Mouse (Mus musculus) forebrain, embryonic 14.5 days (tissue): ENCODE measurements around the gene Arhgef25. TPM values are rescaled to one million over a fixed set of nuclear protein-coding genes. Genes with fewer than 3 reads are reported as not detected.
"Not testable (repeated sequence)": the region's sequence is repeated elsewhere in the genome, so short reads cannot be mapped to it uniquely, and the experiment has no call there.

ENCODE experiments used
- ATAC-seq: fragments of 200-750 bp; cut with Nextera tagmentation; 2 replicates; pipeline ENCODE4 v1.8.0; 2017; ENCODE audit warnings: mild to moderate bottlenecking, moderate library complexity
- DNase-seq: peaks from one replicate; pipeline ENCODE4 v3.0.0-alpha.2; 2015; ENCODE audit warnings: low spot score
- H3K27ac ChIP-seq: fragments of 300-500 bp; sonication (generic); 2 replicates; pipeline ENCODE4 v1.5.1; 2014; ENCODE audit warnings: low read depth, mild to moderate bottlenecking, control low read depth, low read length, moderate library complexity
- H3K27me3 ChIP-seq: fragments of 300-500 bp; sonication (generic); replicated peaks from 2 replicates; pipeline ENCODE4 v1.6.1; 2014; ENCODE audit warnings: low read length, control low read depth, mixed read lengths; ENCODE audit not compliant: control insufficient read depth, insufficient read depth
- H3K36me3 ChIP-seq: fragments of 300-500 bp; sonication (generic); 2 replicates; pipeline ENCODE4 v1.6.1; 2014; ENCODE audit warnings: low read length, control low read depth; ENCODE audit not compliant: control insufficient read depth, insufficient read depth
- H3K4me1 ChIP-seq: fragments of 300-500 bp; sonication (generic); 2 replicates; pipeline ENCODE4 v1.6.1; 2014; ENCODE audit warnings: antibody characterized with exemption, low read length, control low read depth; ENCODE audit not compliant: control insufficient read depth, insufficient read depth
- H3K4me2 ChIP-seq: fragments of 300-500 bp; sonication (generic); 2 replicates; pipeline ENCODE4 v1.6.1; 2014; ENCODE audit warnings: mild to moderate bottlenecking, control low read depth, low read length
- H3K4me3 ChIP-seq: fragments of 300-500 bp; sonication (generic); 2 replicates; pipeline ENCODE4 v1.5.1; 2014; ENCODE audit warnings: low read depth, low read length, control low read depth
- H3K9ac ChIP-seq: fragments of 300-500 bp; sonication (generic); 2 replicates; pipeline ENCODE4 v1.6.1; 2014; ENCODE audit warnings: mild to moderate bottlenecking, low read length, control low read depth, moderate library complexity
- H3K9me3 ChIP-seq: fragments of 300-500 bp; sonication (generic); replicated peaks from 2 replicates; pipeline ENCODE4 v1.6.1; 2016; ENCODE audit warnings: low read length, control low read depth, mixed read lengths; ENCODE audit not compliant: control insufficient read depth
- WGBS: fragments of 180-500 bp; shearing (Covaris S2); extraction: QIAGEN DNeasy Blood & Tissue Kit; methylation state at CpG from one replicate; pipeline ENCODE4 v1.1.7; 2014; 5-methylcytosine and 5-hydroxymethylcytosine counted together
- polyA plus RNA-seq: library from polyadenylated mRNA; unstranded; fragments of >200 nt; fragmentation: Nextera tagmentation; extraction: Ambion mirVana; gene quantifications from 2 replicates; pipeline ENCODE4 v1.2.1, GENCODE M21; 2014

Arhgef25 gene
- polyA plus RNA-seq, 1 experiment from 2014 or later = 21.4 TPM

- H3K4me2 ChIP-seq = no peak overlapping the region
These were observed 8.6 kb upstream of the Arhgef25 start for GRCm38 (mm10) chr10:127198492-127198891.

GRCm38 (mm10) chr10:127197505-127198110, 7.7 kb upstream of the Arhgef25 start:
- peak overlapping the region; percentile 21; the same call in 1 of the 2 replicates for H3K27ac ChIP-seq
- peaks cover 50% of the 10 kb centered on the region for H3K36me3 ChIP-seq
- H3K4me1 ChIP-seq = peaks cover 13% of the 10 kb centered on the region
- no peak overlapping the region for H3K4me2 ChIP-seq
- H3K27me3 ChIP-seq = no peaks in the 10 kb centered on the region
- WGBS = 89% methylated on average over 11 of the region's 11 CpGs
- no peak for ATAC-seq
- no peak for DNase-seq
- H3K4me3 ChIP-seq = no peak overlapping the region
- no peaks in the 10 kb centered on the region for H3K9me3 ChIP-seq
- no peak overlapping the region for H3K9ac ChIP-seq

More at GRCm38 (mm10) chr10:127198492-127198891, 8.6 kb upstream of the Arhgef25 start:
- no peak overlapping the region for H3K4me3 ChIP-seq
- 68% methylated on average over 2 of the region's 2 CpGs for WGBS
- no peaks in the 10 kb centered on the region for H3K9me3 ChIP-seq
- no peak overlapping the region for H3K9ac ChIP-seq
- no peak overlapping the region for H3K27ac ChIP-seq
- H3K36me3 ChIP-seq = peaks cover 50% of the 10 kb centered on the region
- no peaks in the 10 kb centered on the region for H3K27me3 ChIP-seq
- H3K4me1 ChIP-seq = peaks cover 13% of the 10 kb centered on the region
- ATAC-seq = no peak
- DNase-seq = no peak

- peak overlapping the region; percentile 21; the same call in 1 of the 2 replicates for H3K27ac ChIP-seq
- WGBS = 87% methylated on average over 8 of the region's 8 CpGs
These were observed 7.2 kb upstream of the Arhgef25 start for GRCm38 (mm10) chr10:127197104-127197503.

GRCm38 (mm10) chr10:127196392-127196791, 6.5 kb upstream of the Arhgef25 start:
- peak overlapping the region; percentile 88; the same call in 1 of the 2 replicates for H3K27ac ChIP-seq
- DNase-seq = peak; percentile 67
- peak; percentile 46 for ATAC-seq
- peaks cover 13% of the 10 kb centered on the region for H3K4me1 ChIP-seq
- peak overlapping the region; percentile 98 for H3K9ac ChIP-seq
- peak overlapping the region; percentile 95 for H3K4me3 ChIP-seq
- H3K4me2 ChIP-seq = peak overlapping the region; percentile 77
- H3K27me3 ChIP-seq = no peaks in the 10 kb centered on the region
- peaks cover 47% of the 10 kb centered on the region for H3K36me3 ChIP-seq
- H3K9me3 ChIP-seq = no peaks in the 10 kb centered on the region
- 3% methylated on average over 5 of the region's 5 CpGs for WGBS

More at GRCm38 (mm10) chr10:127197104-127197503, 7.2 kb upstream of the Arhgef25 start:
- ATAC-seq = no peak
- peaks cover 50% of the 10 kb centered on the region for H3K36me3 ChIP-seq
- no peaks in the 10 kb centered on the region for H3K27me3 ChIP-seq
- H3K4me2 ChIP-seq = no peak overlapping the region
- peaks cover 13% of the 10 kb centered on the region for H3K4me1 ChIP-seq
- no peak overlapping the region for H3K9ac ChIP-seq
- no peak overlapping the region for H3K4me3 ChIP-seq
- DNase-seq = no peak
- H3K9me3 ChIP-seq = no peaks in the 10 kb centered on the region

GRCm38 (mm10) chr10:127195328-127196129, 5.6 kb upstream of the Arhgef25 start, which contains the start of gene Dtx3:
Gene Dtx3, minus strand, starts transcription at chr10:127195728.
- H3K4me2 ChIP-seq = peak within 1 kb of the TSS; percentile 77
- H3K9ac ChIP-seq = peak within 1 kb of the TSS; percentile 98
- H3K27ac ChIP-seq = peak within 1 kb of the TSS; percentile 88
- no peaks in the 10 kb centered on the region for H3K9me3 ChIP-seq
- no peaks in the 10 kb centered on the region for H3K27me3 ChIP-seq
- H3K36me3 ChIP-seq = peaks cover 47% of the 10 kb centered on the region
- peak within 1 kb of the TSS; percentile 95 for H3K4me3 ChIP-seq
- H3K4me1 ChIP-seq = peaks cover 13% of the 10 kb centered on the region
- 0% methylated on average over 34 of the region's 47 CpGs for WGBS
- peak; percentile 67 for DNase-seq
- peak; percentile 76 for ATAC-seq

GRCm38 (mm10) chr10:127194428-127195327, 4.8 kb upstream of the Arhgef25 start:
- Histone ChIP-seq H3K36me3 (peaks cover 39% of the 10 kb centered on the region), H3K4me3 (peak overlapping the region; percentile 95), H3K27ac (peak overlapping the region; percentile 88), H3K27me3 (no peaks in the 10 kb centered on the region), H3K9me3 (no peaks in the 10 kb centered on the region), H3K4me2 (peak overlapping the region; percentile 77), H3K4me1 (peaks cover 17% of the 10 kb centered on the region), H3K9ac (peak overlapping the region; percentile 98)
- ATAC-seq (peak; percentile 51), DNase-seq (peak; percentile 43)
- WGBS = 26% methylated on average over 22 of the region's 22 CpGs

- H3K9ac ChIP-seq = no peak overlapping the region
- no peaks in the 10 kb centered on the region for H3K27me3 ChIP-seq
- DNase-seq (no peak), ATAC-seq (no peak)
- peaks cover 22% of the 10 kb centered on the region for H3K36me3 ChIP-seq
- H3K4me2 ChIP-seq = no peak overlapping the region
- H3K4me1 ChIP-seq = peaks cover 26% of the 10 kb centered on the region
- no peak overlapping the region for H3K4me3 ChIP-seq
- H3K9me3 ChIP-seq = no peaks in the 10 kb centered on the region
- no peak overlapping the region for H3K27ac ChIP-seq
- 87% methylated on average over 9 of the region's 9 CpGs for WGBS
These were observed 3.1 kb upstream of the Arhgef25 start for GRCm38 (mm10) chr10:127193011-127193410.

- ATAC-seq, DNase-seq, H3K9me3 ChIP-seq, H3K4me2 ChIP-seq, H3K27me3 ChIP-seq, H3K4me3 ChIP-seq, H3K27ac ChIP-seq, H3K9ac ChIP-seq: not testable (repeated sequence)
- Histone ChIP-seq H3K36me3 (peaks cover 20% of the 10 kb centered on the region), H3K4me1 (peaks cover 31% of the 10 kb centered on the region)
- WGBS = 81% methylated on average over 1 of the region's 1 CpGs
These were observed 2.1 kb upstream of the Arhgef25 start for GRCm38 (mm10) chr10:127192057-127192328.
